Mouse (Mus musculus) urinary bladder, adult 18-20 months (tissue): ENCODE measurements around the gene Stac3.

Experiments used
- DNase-seq, 2 experiments: peaks; one replicate each; pipeline ENCODE4 v3.0.0; 2022; ENCODE audit warnings: low spot score in 2 of 2, mixed read lengths in 2 of 2

Stac3 gene

GRCm38 (mm10) chr10:127509051-127509836, 7.8 kb downstream of the Stac3 start:
- peak; percentile 51 to 65 for DNase-seq

- no peak for DNase-seq
Measured at GRCm38 (mm10) chr10:127509837-127510701, 8.6 kb downstream of the Stac3 start.

GRCm38 (mm10) chr10:127510895-127511617, 9.6 kb downstream of the Stac3 start:
- no peak for DNase-seq

- DNase-seq = no peak
Measured at GRCm38 (mm10) chr10:127511634-127512306, 10.3 kb downstream of the Stac3 start.

GRCm38 (mm10) chr10:127512307-127512666, 10.8 kb downstream of the Stac3 start:
- no peak for DNase-seq

- DNase-seq = peak; percentile 89 to 94
Measured at GRCm38 (mm10) chr10:127512813-127513212, 11.3 kb downstream of the Stac3 start.

GRCm38 (mm10) chr10:127513501-127514091, 12.1 kb downstream of the Stac3 start:
- DNase-seq = no peak

- no peak for DNase-seq
Measured at GRCm38 (mm10) chr10:127514111-127514698, 12.7 kb downstream of the Stac3 start.

- no peak for DNase-seq
Measured at GRCm38 (mm10) chr10:127514764-127515163, 13.3 kb downstream of the Stac3 start, which contains the start of gene Ndufa4l2. TSS of gene Ndufa4l2 (plus strand) at chr10:127514967.

GRCm38 (mm10) chr10:127515271-127515982, 13.9 kb downstream of the Stac3 start:
- no peak for DNase-seq

- no peak for DNase-seq
Measured at GRCm38 (mm10) chr10:127515983-127516459, 14.5 kb downstream of the Stac3 start.

GRCm38 (mm10) chr10:127516576-127517260, 15.2 kb downstream of the Stac3 start:
- DNase-seq = no peak

GRCm38 (mm10) chr10:127517941-127518340, 16.5 kb downstream of the Stac3 start:
- no peak for DNase-seq

- no peak for DNase-seq
Measured at GRCm38 (mm10) chr10:127519041-127519701, 17.7 kb downstream of the Stac3 start.

GRCm38 (mm10) chr10:127519903-127520713, 18.6 kb downstream of the Stac3 start:
- no peak for DNase-seq

GRCm38 (mm10) chr10:127520714-127521357, 19.4 kb downstream of the Stac3 start:
- no peak for DNase-seq

GRCm38 (mm10) chr10:127521611-127522080, 20.2 kb downstream of the Stac3 start:
- DNase-seq = no peak
